Comparison of ENCODE assay signal across 8 mouse cellular contexts in genomic region chr4:148039254-148040028, GRCm38 (mm10). TPM values are rescaled to one million over a fixed set of nuclear protein-coding genes. Genes with fewer than 3 reads are reported as not detected.
DNase-seq lines count a peak whose midpoint lies in the region; ATAC-seq and TF ChIP-seq lines count a peak whose summit lies in the region.

No protein-coding gene starts in this region.

- TF ChIP-seq POLR2A in spleen, adult 2 months (IDR thresholded peaks at IDR 0.05; ENCODE audit: low read depth, low read length) = no peak

- ATAC-seq in cerebellum, adult (ENCODE audit: insufficient number of reproducible peaks, low FRiP score, low TSS enrichment) = no peak
- ATAC-seq in forebrain, embryonic 16.5 days = 0 out of 2 replicates have a peak, but pooled peaks have one; percentile 0
- ATAC-seq in limb, embryonic 13.5 days (ENCODE audit: low FRiP score, low read depth) = no peak

- WGBS in spleen, adult 2 months = 25% methylated on average over 19 of the region's 19 CpGs
- WGBS in forebrain, embryonic 16.5 days = 15% methylated on average over 19 of the region's 19 CpGs
- 22% methylated on average over 19 of the region's 19 CpGs for WGBS in limb, embryonic 13.5 days

- no peak for TF ChIP-seq CTCF in spleen, adult 2 months (IDR thresholded peaks at IDR 0.05; ENCODE audit: extremely low read depth, insufficient read depth, insufficient read length, insufficient replicate concordance)

- 0 out of 2 replicates have a peak, but pooled peaks cover 2% of the 10 kb centered on the region for H3K36me3 ChIP-seq in spleen, adult 2 months (ENCODE audit: control insufficient read depth, insufficient read depth, low read length)
- no peaks in the 10 kb centered on the region; the same call in 1 of the 2 replicates for H3K36me3 ChIP-seq in forebrain, embryonic 16.5 days (ENCODE audit: control insufficient read depth, insufficient read depth)
- peaks cover 30% of the 10 kb centered on the region for H3K36me3 ChIP-seq in limb, embryonic 13.5 days

- H3K9me3 ChIP-seq in forebrain, embryonic 16.5 days (ENCODE audit: control insufficient read depth, low read length) = no peaks in the 10 kb centered on the region
- H3K9me3 ChIP-seq in limb, embryonic 13.5 days = no peaks in the 10 kb centered on the region

- peak; percentile 71 for DNase-seq in cerebellum, adult 9-10 months
- no peak for DNase-seq in spleen, adult 2 months (ENCODE audit: low read depth in 1 of 2, low spot score in 2 of 2)
- no peak for DNase-seq in spleen, adult 12 weeks (ENCODE audit: low spot score)
- DNase-seq in retina, embryonic 14.5 days (ENCODE audit: low spot score) = peak; percentile 29
- no peak for DNase-seq in frontal cortex, postnatal 14 days (ENCODE audit: low spot score in 2 of 2)

- H3K27me3 ChIP-seq in spleen, adult 2 months (ENCODE audit: control insufficient read depth, insufficient read depth, low read length) = no peaks in the 10 kb centered on the region
- H3K27me3 ChIP-seq in forebrain, embryonic 16.5 days (replicated peaks; ENCODE audit: control insufficient read depth, insufficient read depth, low read length) = no peaks in the 10 kb centered on the region
- H3K27me3 ChIP-seq in limb, embryonic 13.5 days = no peaks in the 10 kb centered on the region

- peaks cover 14% of the 10 kb centered on the region for H3K4me1 ChIP-seq in spleen, adult 2 months (ENCODE audit: control insufficient read depth, insufficient read depth, insufficient read length)
- peaks cover 39% of the 10 kb centered on the region for H3K4me1 ChIP-seq in forebrain, embryonic 16.5 days (replicated peaks; ENCODE audit: control insufficient read depth, insufficient read depth, low read length)
- H3K4me1 ChIP-seq in limb, embryonic 13.5 days = peaks cover 44% of the 10 kb centered on the region

- peak overlapping the region; percentile 65 for H3K4me2 ChIP-seq in forebrain, embryonic 16.5 days (ENCODE audit: low read length)
- peak overlapping the region; percentile 94 for H3K4me2 ChIP-seq in limb, embryonic 13.5 days (replicated peaks)

- peak overlapping the region; percentile 78 for H3K9ac ChIP-seq in forebrain, embryonic 16.5 days (replicated peaks; ENCODE audit: low read depth, low read length)
- peak overlapping the region; percentile 71 for H3K9ac ChIP-seq in limb, embryonic 13.5 days

- peak overlapping the region; percentile 47 for H3K27ac ChIP-seq in spleen, adult 2 months (ENCODE audit: insufficient read depth, low read length)
- peak overlapping the region; percentile 61 for H3K27ac ChIP-seq in forebrain, embryonic 16.5 days (ENCODE audit: low read length)
- H3K27ac ChIP-seq in limb, embryonic 13.5 days = peak overlapping the region; percentile 85; the same call in 1 of the 2 replicates

- peak overlapping the region; percentile 67 for H3K4me3 ChIP-seq in spleen, adult 2 months (ENCODE audit: extremely low read depth, insufficient read depth, insufficient read length)
- peak overlapping the region; percentile 62 for H3K4me3 ChIP-seq in forebrain, embryonic 16.5 days (replicated peaks; ENCODE audit: low read length)
- H3K4me3 ChIP-seq in limb, embryonic 13.5 days = peak overlapping the region; percentile 81

RNA-seq across cellular contexts. Expression of gene Mthfr, which starts 0.6 kb away (rescaled TPM):
- 19.7 and 22.3 TPM in 2 replicates for polyA plus RNA-seq in spleen, adult 2 months (2012; rRNA removed)
- 17.3 and 22.0 TPM in 2 replicates for polyA plus RNA-seq in forebrain, embryonic 16.5 days (2015; fragmentation: Nextera tagmentation; extraction: Ambion mirVana)
- polyA plus RNA-seq in limb, embryonic 13.5 days (2015; fragmentation: Nextera tagmentation; extraction: Ambion mirVana) = 24.3 and 24.9 TPM in 2 replicates

RNA-seq across cellular contexts. Expression of gene Clcn6, which starts 0.8 kb away (rescaled TPM):
- polyA plus RNA-seq in spleen, adult 2 months (2012; rRNA removed) = 9.8 and 12.1 TPM in 2 replicates
- polyA plus RNA-seq in forebrain, embryonic 16.5 days (2015; fragmentation: Nextera tagmentation; extraction: Ambion mirVana) = 34.3 and 40.6 TPM in 2 replicates
- 7.5 and 8.2 TPM in 2 replicates for polyA plus RNA-seq in limb, embryonic 13.5 days (2015; fragmentation: Nextera tagmentation; extraction: Ambion mirVana)

RNA-seq across cellular contexts. Expression of gene Nppa, which starts 38.9 kb away (rescaled TPM):
- 0.32 TPM in 1 of 2 replicates, not detected in the other for polyA plus RNA-seq in spleen, adult 2 months (2012; rRNA removed)
- polyA plus RNA-seq in forebrain, embryonic 16.5 days (2015; fragmentation: Nextera tagmentation; extraction: Ambion mirVana) = 0.83 TPM in 1 of 2 replicates, not detected in the other
- not detected in 2 replicates for polyA plus RNA-seq in limb, embryonic 13.5 days (2015; fragmentation: Nextera tagmentation; extraction: Ambion mirVana)

RNA-seq across cellular contexts. Expression of gene Agtrap, which starts 48.4 kb away (rescaled TPM):
- polyA plus RNA-seq in spleen, adult 2 months (2012; rRNA removed) = 23.7 and 24.2 TPM in 2 replicates
- 4.7 and 5.5 TPM in 2 replicates for polyA plus RNA-seq in forebrain, embryonic 16.5 days (2015; fragmentation: Nextera tagmentation; extraction: Ambion mirVana)
- polyA plus RNA-seq in limb, embryonic 13.5 days (2015; fragmentation: Nextera tagmentation; extraction: Ambion mirVana) = 13.2 and 14.1 TPM in 2 replicates

RNA-seq across cellular contexts. Expression of gene Nppb, which starts 53.9 kb away (rescaled TPM):
- not detected in 2 replicates for polyA plus RNA-seq in spleen, adult 2 months (2012; rRNA removed)
- polyA plus RNA-seq in forebrain, embryonic 16.5 days (2015; fragmentation: Nextera tagmentation; extraction: Ambion mirVana) = not detected in 2 replicates
- not detected in 2 replicates for polyA plus RNA-seq in limb, embryonic 13.5 days (2015; fragmentation: Nextera tagmentation; extraction: Ambion mirVana)

Comparison
In these comparisons a context has a peak if more than half of its experiments do, and no peak if none do; other contexts are left out.
1. DNase-seq: peak in cerebellum, adult 9-10 months (single experiment) and retina, embryonic 14.5 days (single experiment); none in spleen, adult 2 months (0 of 2), spleen, adult 12 weeks (single experiment) and frontal cortex, postnatal 14 days (0 of 2).
2. Peak in every context shown above with its lines, with median percentiles within 50 percentile points of each other: H3K27ac ChIP-seq and H3K4me3 ChIP-seq.